Mouse (Mus musculus): ENCODE measurements around the gene Taar1. TPM values are rescaled to one million over a fixed set of nuclear protein-coding genes. Genes with fewer than 3 reads are reported as not detected.

Taar1 gene
- polyA plus RNA-seq (2015; fragmentation: Nextera tagmentation; extraction: Ambion mirVana), result not detected in 2 replicates

GRCm38 (mm10) chr10:23920056-23920455 is at the start of gene Taar1:
TSS of gene Taar1 (plus strand) at chr10:23920356.
- H3K4me2 ChIP-seq, result no peak within 1 kb of the TSS
- no peaks in the 10 kb centered on the region for H3K36me3 ChIP-seq
- no peak for ATAC-seq (ENCODE audit: low FRiP score)
- H3K27me3 ChIP-seq, result no peaks in the 10 kb centered on the region
- 90% methylated on average over 4 of the region's 4 CpGs for WGBS
- no peaks in the 10 kb centered on the region for H3K4me1 ChIP-seq (replicated peaks)
- H3K9me3 ChIP-seq, result no peaks in the 10 kb centered on the region
- H3K9ac ChIP-seq, result no peak within 1 kb of the TSS
- no peak within 1 kb of the TSS for H3K4me3 ChIP-seq
- no peak within 1 kb of the TSS for H3K27ac ChIP-seq

GRCm38 (mm10) chr10:23880695-23881094 is 39.5 kb upstream of the Taar1 start:
- no peaks in the 10 kb centered on the region for H3K9me3 ChIP-seq
- 89% methylated on average over 6 of the region's 6 CpGs for WGBS
- H3K4me1 ChIP-seq (replicated peaks), result no peaks in the 10 kb centered on the region
- H3K9ac ChIP-seq, result no peak overlapping the region
- H3K27ac ChIP-seq, result no peak overlapping the region
- H3K4me2 ChIP-seq, result no peak overlapping the region
- no peaks in the 10 kb centered on the region for H3K36me3 ChIP-seq
- H3K4me3 ChIP-seq, result no peak overlapping the region
- no peak for ATAC-seq (ENCODE audit: low FRiP score)
- H3K27me3 ChIP-seq, result no peaks in the 10 kb centered on the region

GRCm38 (mm10) chr10:23884910-23885309 is 35.2 kb upstream of the Taar1 start:
- Histone ChIP-seq H3K36me3 (no peaks in the 10 kb centered on the region), H3K27me3 (no peaks in the 10 kb centered on the region), H3K4me2 (no peak overlapping the region), H3K9ac (no peak overlapping the region), H3K27ac (no peak overlapping the region), H3K9me3 (no peaks in the 10 kb centered on the region), H3K4me3 (no peak overlapping the region), H3K4me1 (replicated peaks) (no peaks in the 10 kb centered on the region)
- ATAC-seq (ENCODE audit: low FRiP score), result no peak
- 82% methylated on average over 1 of the region's 1 CpGs for WGBS

- H3K4me2 ChIP-seq, result no peak overlapping the region
- H3K9me3 ChIP-seq, result no peaks in the 10 kb centered on the region
- H3K36me3 ChIP-seq, result no peaks in the 10 kb centered on the region
- ATAC-seq (ENCODE audit: low FRiP score), result no peak
- H3K4me1 ChIP-seq (replicated peaks), result no peaks in the 10 kb centered on the region
- H3K27me3 ChIP-seq, result no peaks in the 10 kb centered on the region
- no peak overlapping the region for H3K4me3 ChIP-seq
- 83% methylated on average over 3 of the region's 3 CpGs for WGBS
- H3K9ac ChIP-seq, result no peak overlapping the region
- H3K27ac ChIP-seq, result no peak overlapping the region
Observed at GRCm38 (mm10) chr10:23886060-23886459, 34.1 kb upstream of the Taar1 start.

- H3K4me1 ChIP-seq (replicated peaks), result 0 out of 2 replicates have a peak, but pooled peaks cover 3% of the 10 kb centered on the region
- H3K9me3 ChIP-seq, result no peaks in the 10 kb centered on the region
Observed at GRCm38 (mm10) chr10:23892987-23893386, 27.2 kb upstream of the Taar1 start.

GRCm38 (mm10) chr10:23894601-23895349 is 25.4 kb upstream of the Taar1 start, which contains the start of gene Vnn1:
TSS of gene Vnn1 (plus strand) at chr10:23894688.
- H3K4me3 ChIP-seq, result no peak within 1 kb of the TSS
- H3K9me3 ChIP-seq, result no peaks in the 10 kb centered on the region
- H3K27me3 ChIP-seq, result no peaks in the 10 kb centered on the region
- H3K4me1 ChIP-seq (replicated peaks), result 0 out of 2 replicates have a peak, but pooled peaks cover 3% of the 10 kb centered on the region
- H3K4me2 ChIP-seq, result peak within 1 kb of the TSS; percentile 40
- no peak within 1 kb of the TSS for H3K27ac ChIP-seq
- 41% methylated on average over 21 of the region's 21 CpGs for WGBS
- no peak for ATAC-seq (ENCODE audit: low FRiP score)
- H3K36me3 ChIP-seq, result no peaks in the 10 kb centered on the region
- H3K9ac ChIP-seq, result no peak within 1 kb of the TSS

More at GRCm38 (mm10) chr10:23892987-23893386, 27.2 kb upstream of the Taar1 start:
- Histone ChIP-seq H3K27ac (no peak overlapping the region), H3K4me3 (no peak overlapping the region), H3K36me3 (no peaks in the 10 kb centered on the region), H3K4me2 (no peak overlapping the region), H3K9ac (no peak overlapping the region), H3K27me3 (no peaks in the 10 kb centered on the region)
- no peak for ATAC-seq (ENCODE audit: low FRiP score)
- 89% methylated on average over 1 of the region's 1 CpGs for WGBS

GRCm38 (mm10) chr10:23895376-23895775 is 24.8 kb upstream of the Taar1 start:
- WGBS, result 78% methylated on average over 7 of the region's 7 CpGs
- Histone ChIP-seq H3K27ac (no peak overlapping the region), H3K4me3 (no peak overlapping the region), H3K4me1 (replicated peaks) (0 out of 2 replicates have a peak, but pooled peaks cover 3% of the 10 kb centered on the region), H3K9ac (no peak overlapping the region), H3K4me2 (no peak overlapping the region), H3K9me3 (no peaks in the 10 kb centered on the region), H3K27me3 (no peaks in the 10 kb centered on the region), H3K36me3 (no peaks in the 10 kb centered on the region)
- ATAC-seq (ENCODE audit: low FRiP score), result no peak

- Histone ChIP-seq H3K27ac (no peak overlapping the region), H3K4me3 (no peak overlapping the region), H3K4me1 (replicated peaks) (no peaks in the 10 kb centered on the region), H3K9me3 (no peaks in the 10 kb centered on the region), H3K9ac (no peak overlapping the region), H3K4me2 (no peak overlapping the region), H3K27me3 (no peaks in the 10 kb centered on the region), H3K36me3 (no peaks in the 10 kb centered on the region)
- ATAC-seq (ENCODE audit: low FRiP score), result no peak
- WGBS, result 46% methylated on average over 3 of the region's 3 CpGs
Observed at GRCm38 (mm10) chr10:23901119-23901518, 19.0 kb upstream of the Taar1 start.

- H3K9ac ChIP-seq, result no peak overlapping the region
- no peaks in the 10 kb centered on the region for H3K27me3 ChIP-seq
- ATAC-seq (ENCODE audit: low FRiP score), result no peak
- no peaks in the 10 kb centered on the region for H3K4me1 ChIP-seq (replicated peaks)
- WGBS, result 100% methylated on average over 1 of the region's 1 CpGs
- no peaks in the 10 kb centered on the region for H3K9me3 ChIP-seq
- H3K4me2 ChIP-seq, result no peak overlapping the region
- no peak overlapping the region for H3K27ac ChIP-seq
- H3K36me3 ChIP-seq, result no peaks in the 10 kb centered on the region
- no peak overlapping the region for H3K4me3 ChIP-seq
Observed at GRCm38 (mm10) chr10:23905661-23906060, 14.5 kb upstream of the Taar1 start.

GRCm38 (mm10) chr10:23922468-23922867 is 2.3 kb downstream of the Taar1 start:
- Histone ChIP-seq H3K9ac (no peak overlapping the region), H3K9me3 (no peaks in the 10 kb centered on the region)

GRCm38 (mm10) chr10:23923941-23924340 is 3.8 kb downstream of the Taar1 start:
- H3K4me3 ChIP-seq, result no peak overlapping the region
- H3K9me3 ChIP-seq, result no peaks in the 10 kb centered on the region
- 91% methylated on average over 2 of the region's 2 CpGs for WGBS
- H3K27ac ChIP-seq, result no peak overlapping the region
- H3K9ac ChIP-seq, result no peak overlapping the region
- H3K36me3 ChIP-seq, result no peaks in the 10 kb centered on the region
- H3K4me2 ChIP-seq, result no peak overlapping the region
- H3K27me3 ChIP-seq, result no peaks in the 10 kb centered on the region
- H3K4me1 ChIP-seq (replicated peaks), result no peaks in the 10 kb centered on the region
- ATAC-seq (ENCODE audit: low FRiP score), result no peak

More at GRCm38 (mm10) chr10:23922468-23922867, 2.3 kb downstream of the Taar1 start:
- H3K27ac ChIP-seq, result no peak overlapping the region
- no peak overlapping the region for H3K4me2 ChIP-seq
- no peaks in the 10 kb centered on the region for H3K36me3 ChIP-seq
- H3K27me3 ChIP-seq, result no peaks in the 10 kb centered on the region
- WGBS, result 86% methylated on average over 3 of the region's 3 CpGs
- no peaks in the 10 kb centered on the region for H3K4me1 ChIP-seq (replicated peaks)
- no peak overlapping the region for H3K4me3 ChIP-seq
- no peak for ATAC-seq (ENCODE audit: low FRiP score)

GRCm38 (mm10) chr10:23937613-23938012 is 17.5 kb downstream of the Taar1 start:
- Histone ChIP-seq H3K4me2 (no peak overlapping the region), H3K27ac (no peak overlapping the region), H3K9ac (no peak overlapping the region), H3K27me3 (no peaks in the 10 kb centered on the region), H3K9me3 (no peaks in the 10 kb centered on the region), H3K4me1 (replicated peaks) (no peaks in the 10 kb centered on the region), H3K4me3 (no peak overlapping the region), H3K36me3 (no peaks in the 10 kb centered on the region)
- no peak for ATAC-seq (ENCODE audit: low FRiP score)
- WGBS, result 46% methylated on average over 4 of the region's 4 CpGs

GRCm38 (mm10) chr10:23938312-23938711 is 18.2 kb downstream of the Taar1 start, which contains the start of gene Taar2:
TSS of gene Taar2 (plus strand) at chr10:23938572.
- Histone ChIP-seq H3K4me2 (peak within 1 kb of the TSS; percentile 15; the same call in 1 of the 2 replicates), H3K27me3 (no peaks in the 10 kb centered on the region), H3K27ac (no peak within 1 kb of the TSS), H3K4me1 (replicated peaks) (no peaks in the 10 kb centered on the region), H3K9ac (no peak within 1 kb of the TSS), H3K36me3 (no peaks in the 10 kb centered on the region), H3K4me3 (no peak within 1 kb of the TSS), H3K9me3 (no peaks in the 10 kb centered on the region)
- ATAC-seq (ENCODE audit: low FRiP score), result no peak
- 40% methylated on average over 6 of the region's 6 CpGs for WGBS

Data from hindbrain, embryonic 13.5 days (tissue).